Mouse (Mus musculus) ES-Bruce4 (cell line): ENCODE measurements around the gene Ahdc1.

Experiments used
- CTCF ChIP-seq: IDR thresholded peaks from one replicate; pipeline ENCODE4 v1.8.1; 2011; ENCODE audit warnings: low read depth, low read length
- POLR2A ChIP-seq: IDR thresholded peaks from one replicate; pipeline ENCODE4 v1.8.1; 2011; ENCODE audit warnings: low read length; ENCODE audit not compliant: insufficient read depth

- TF ChIP-seq POLR2A (no peak), CTCF (no peak)
Observed at GRCm38 (mm10) chr4:133068400-133069138, 57.5 kb downstream of the Ahdc1 start.
